Mouse (Mus musculus): ENCODE data around the gene Acvr1b. TPM values are rescaled to one million over a fixed set of nuclear protein-coding genes. Genes with fewer than 3 reads are reported as not detected.

Acvr1b gene
- total and polyA plus RNA-seq, 3 experiments, result 2.7 to 4.8 (median 2.9) TPM

- H3K27ac ChIP-seq (ENCODE audit: insufficient read depth, low read depth), result no peak overlapping the region
- H3K4me2 ChIP-seq (ENCODE audit: insufficient read depth, low read depth, poor library complexity, severe bottlenecking), result peak overlapping the region; percentile 79
- H3K79me2 ChIP-seq (replicated peaks; ENCODE audit: control insufficient read depth, extremely low read depth, insufficient read depth, poor library complexity, severe bottlenecking), result no peaks in the 10 kb centered on the region
- TF ChIP-seq MEF2A (IDR thresholded peaks at IDR 0.05; ENCODE audit: borderline replicate concordance, low read depth, low read length) (no peak), TBP (conservative IDR thresholded peaks at IDR 0.05; ENCODE audit: low read depth, low read length) (no peak), PAX5 (IDR thresholded peaks at IDR 0.05; ENCODE audit: low read length) (no peak)
- H3K27me3 ChIP-seq (replicated peaks), result peaks cover 56% of the 10 kb centered on the region
- no peak for DNase-seq (ENCODE audit: extremely low read depth)
- H3K9ac ChIP-seq (ENCODE audit: insufficient read depth, low read depth), result peak overlapping the region; percentile 47; the same call in 1 of the 2 replicates
- in situ Hi-C loops (cut with MboI; ENCODE audit: low pct_ligation_motif_present, low pct_unique_long_range_greater_than_20kb, low sequenced_read_pairs), result no loop called here
- dilution Hi-C loops (cut with MboI; ENCODE audit: extremely low pct_ligation_motif_present, extremely low pct_unique_long_range_greater_than_20kb, low sequenced_read_pairs), result no loop called here
- no peaks in the 10 kb centered on the region for H3K9me3 ChIP-seq (replicated peaks; ENCODE audit: low read length)
- peak overlapping the region in 2 of 3 experiments; percentile 60 to 73 for H3K4me3 ChIP-seq (replicated peaks in 1 of 3; ENCODE audit: low read depth in 2 of 3, low read length in 2 of 3, poor library complexity in 1 of 3)
- H3K36me3 ChIP-seq (replicated peaks in 1 of 2; ENCODE audit: control insufficient read depth in 1 of 2, insufficient read depth in 1 of 2, low read length in 1 of 2), result peaks cover 0 to 15% of the 10 kb centered on the region in 2 experiments
- peaks cover 8 to 62% of the 10 kb centered on the region in 2 experiments for H3K4me1 ChIP-seq (ENCODE audit: control insufficient read depth in 1 of 2, insufficient read depth in 2 of 2)
Observed at GRCm38 (mm10) chr15:101224977-101225376, 51.1 kb downstream of the Acvr1b start.

- in situ Hi-C loops (cut with MboI; ENCODE audit: low pct_ligation_motif_present, low pct_unique_long_range_greater_than_20kb, low sequenced_read_pairs), result no loop called here
- peaks cover 5 to 35% of the 10 kb centered on the region in 2 experiments for H3K36me3 ChIP-seq (replicated peaks in 1 of 2; ENCODE audit: control insufficient read depth in 1 of 2, insufficient read depth in 1 of 2, low read length in 1 of 2)
- peaks cover 35% of the 10 kb centered on the region for H3K27me3 ChIP-seq (replicated peaks)
- TF ChIP-seq NELFE (IDR thresholded peaks at IDR 0.05; ENCODE audit: low read depth, low read length) (no peak), BHLHE40 (IDR thresholded peaks at IDR 0.05; ENCODE audit: low read depth, low read length) (0 out of 2 replicates have a peak, but pooled peaks have one; percentile 17), HCFC1 (IDR thresholded peaks at IDR 0.05; ENCODE audit: low read depth, low read length) (no peak), KAT2A (IDR thresholded peaks at IDR 0.05; ENCODE audit: insufficient replicate concordance, low read length) (no peak), MAZ (IDR thresholded peaks at IDR 0.05; ENCODE audit: low read depth, low read length) (no peak), POLR2A (IDR thresholded peaks at IDR 0.05; ENCODE audit: low read depth, low read length) (no peak), TCF12 (IDR thresholded peaks at IDR 0.05; ENCODE audit: low read depth, low read length) (peak; percentile 43; the same call in 1 of the 2 replicates), ETS1 (conservative IDR thresholded peaks at IDR 0.05; ENCODE audit: low read depth, low read length) (0 out of 2 replicates have a peak, but pooled peaks have one; percentile 33)
- H3K9ac ChIP-seq (ENCODE audit: insufficient read depth, low read depth), result no peak overlapping the region
- no peak overlapping the region for H3K4me3 ChIP-seq (replicated peaks in 1 of 3; ENCODE audit: low read depth in 2 of 3, low read length in 2 of 3, poor library complexity in 1 of 3)
- dilution Hi-C loops (cut with MboI; ENCODE audit: extremely low pct_ligation_motif_present, extremely low pct_unique_long_range_greater_than_20kb, low sequenced_read_pairs), result no loop called here
- H3K4me1 ChIP-seq (ENCODE audit: control insufficient read depth in 1 of 2, insufficient read depth in 2 of 2), result peaks cover 0 to 53% of the 10 kb centered on the region in 2 experiments; a peak in 2 of 4 replicates
- DNase-seq (ENCODE audit: extremely low read depth), result no peak
- H3K79me2 ChIP-seq (replicated peaks; ENCODE audit: control insufficient read depth, extremely low read depth, insufficient read depth, poor library complexity, severe bottlenecking), result no peaks in the 10 kb centered on the region
- H3K9me3 ChIP-seq (replicated peaks; ENCODE audit: low read length), result peaks cover 3% of the 10 kb centered on the region
- H3K4me2 ChIP-seq (ENCODE audit: insufficient read depth, low read depth, poor library complexity, severe bottlenecking), result no peak overlapping the region
- H3K27ac ChIP-seq (ENCODE audit: insufficient read depth, low read depth), result no peak overlapping the region
Observed at GRCm38 (mm10) chr15:101227971-101228370, 54.1 kb downstream of the Acvr1b start.

- dilution Hi-C loops (cut with MboI; ENCODE audit: extremely low pct_ligation_motif_present, extremely low pct_unique_long_range_greater_than_20kb, low sequenced_read_pairs), result no loop called here
Observed at GRCm38 (mm10) chr15:101228866-101229590, 55.2 kb downstream of the Acvr1b start.

More at GRCm38 (mm10) chr15:101228866-101229590, 55.2 kb downstream of the Acvr1b start:
- Histone ChIP-seq H3K79me2 (replicated peaks; ENCODE audit: control insufficient read depth, extremely low read depth, insufficient read depth, poor library complexity, severe bottlenecking) (no peaks in the 10 kb centered on the region), H3K9ac (ENCODE audit: insufficient read depth, low read depth) (no peak overlapping the region), H3K36me3 (replicated peaks in 1 of 2; ENCODE audit: control insufficient read depth in 1 of 2, insufficient read depth in 1 of 2, low read length in 1 of 2) (peaks cover 5 to 36% of the 10 kb centered on the region in 2 experiments), H3K4me1 (ENCODE audit: control insufficient read depth in 1 of 2, insufficient read depth in 2 of 2) (peaks cover 5 to 53% of the 10 kb centered on the region in 2 experiments), H3K9me3 (replicated peaks; ENCODE audit: low read length) (peaks cover 3% of the 10 kb centered on the region), H3K4me2 (ENCODE audit: insufficient read depth, low read depth, poor library complexity, severe bottlenecking) (no peak overlapping the region), H3K4me3 (replicated peaks in 1 of 3; ENCODE audit: low read depth in 2 of 3, low read length in 2 of 3, poor library complexity in 1 of 3) (no peak overlapping the region), H3K27me3 (replicated peaks) (peaks cover 24% of the 10 kb centered on the region), H3K27ac (ENCODE audit: insufficient read depth, low read depth) (no peak overlapping the region)
- TF ChIP-seq ETS1 (conservative IDR thresholded peaks at IDR 0.05; ENCODE audit: low read depth, low read length) (no peak), JUND (conservative IDR thresholded peaks at IDR 0.05; ENCODE audit: low read depth, low read length) (no peak), PAX5 (IDR thresholded peaks at IDR 0.05; ENCODE audit: low read length) (no peak), NELFE (IDR thresholded peaks at IDR 0.05; ENCODE audit: low read depth, low read length) (no peak), ZC3H11A (IDR thresholded peaks at IDR 0.05; ENCODE audit: low read depth, low read length) (no peak), ELF1 (IDR thresholded peaks at IDR 0.05; ENCODE audit: low read depth, low read length) (no peak), USF2 (conservative IDR thresholded peaks at IDR 0.05; ENCODE audit: low read depth, low read length) (no peak), TCF12 (IDR thresholded peaks at IDR 0.05; ENCODE audit: low read depth, low read length) (no peak), GABPA (IDR thresholded peaks at IDR 0.05; ENCODE audit: insufficient replicate concordance, low read depth, low read length) (no peak), SIN3A (IDR thresholded peaks at IDR 0.05; ENCODE audit: low read length) (no peak), TBP (conservative IDR thresholded peaks at IDR 0.05; ENCODE audit: low read depth, low read length) (no peak), MYC (IDR thresholded peaks at IDR 0.05; ENCODE audit: low read depth, low read length) (no peak), MAZ (IDR thresholded peaks at IDR 0.05; ENCODE audit: low read depth, low read length) (no peak), MAX (IDR thresholded peaks at IDR 0.05; ENCODE audit: low read length) (no peak), ZKSCAN1 (IDR thresholded peaks at IDR 0.05; ENCODE audit: borderline replicate concordance, low read depth, low read length) (no peak), NRF1 (IDR thresholded peaks at IDR 0.05; ENCODE audit: low read depth, low read length) (no peak), KAT2A (IDR thresholded peaks at IDR 0.05; ENCODE audit: insufficient replicate concordance, low read length) (no peak), CHD1 (IDR thresholded peaks at IDR 0.05; ENCODE audit: low read depth, low read length) (no peak)
- DNase-seq (ENCODE audit: extremely low read depth), result no peak
- in situ Hi-C loops (cut with MboI; ENCODE audit: low pct_ligation_motif_present, low pct_unique_long_range_greater_than_20kb, low sequenced_read_pairs), result no loop called here
